Mouse (Mus musculus) neural tube, embryonic 11.5 days (tissue): Measurements from ENCODE around the gene Slc35b2. TPM values are rescaled to one million over a fixed set of nuclear protein-coding genes. Genes with fewer than 3 reads are reported as not detected.

Experiments
- ATAC-seq: fragments of 200-750 bp; cut with Nextera tagmentation; 2 replicates; pipeline ENCODE4 v1.8.0; 2017; ENCODE audit warnings: moderate number of reproducible peaks, mild to moderate bottlenecking, moderate TSS enrichment, moderate library complexity; ENCODE audit not compliant: insufficient read depth, low FRiP score, low TSS enrichment
- DNase-seq: peaks from one replicate; pipeline ENCODE4 v3.0.0-alpha.2; 2015; ENCODE audit warnings: low spot score
- H3K27ac ChIP-seq: fragments of 300-500 bp; sonication (generic); 2 replicates; pipeline ENCODE4 v1.5.1; 2014; ENCODE audit warnings: low read depth, mild to moderate bottlenecking, low read length
- H3K27me3 ChIP-seq: fragments of 300-500 bp; sonication (generic); 2 replicates; pipeline ENCODE4 v1.6.1; 2014; ENCODE audit warnings: mild to moderate bottlenecking, low read length, mixed read lengths; ENCODE audit not compliant: control insufficient read depth, insufficient read depth
- H3K36me3 ChIP-seq: fragments of 300-500 bp; sonication (generic); 2 replicates; pipeline ENCODE4 v1.6.1; 2014; ENCODE audit warnings: mild to moderate bottlenecking, low read length, moderate library complexity, mixed read lengths; ENCODE audit not compliant: control insufficient read depth, insufficient read depth
- H3K4me1 ChIP-seq: fragments of 300-500 bp; sonication (generic); 2 replicates; pipeline ENCODE4 v1.6.1; 2014; ENCODE audit warnings: low read length, mixed read lengths; ENCODE audit not compliant: control insufficient read depth, insufficient read depth
- H3K4me2 ChIP-seq: fragments of 300-500 bp; sonication (generic); 2 replicates; pipeline ENCODE4 v1.6.1; 2014; ENCODE audit warnings: low read depth, mild to moderate bottlenecking, moderate library complexity
- H3K4me3 ChIP-seq: fragments of 300-500 bp; sonication (generic); 2 replicates; pipeline ENCODE4 v1.5.1; 2014; ENCODE audit warnings: low read depth, low read length
- H3K9ac ChIP-seq: fragments of 300-500 bp; sonication (generic); 2 replicates; pipeline ENCODE4 v1.6.1; 2014; ENCODE audit warnings: mild to moderate bottlenecking, low read length
- H3K9me3 ChIP-seq: fragments of 300-500 bp; sonication (generic); 2 replicates; pipeline ENCODE4 v1.6.1; 2016; ENCODE audit warnings: low read length; ENCODE audit not compliant: control insufficient read depth
- WGBS: fragments of 180-500 bp; shearing (Covaris S2); extraction: QIAGEN DNeasy Blood & Tissue Kit; methylation state at CpG from one replicate; pipeline ENCODE4 v1.1.7; 2014; 5-methylcytosine and 5-hydroxymethylcytosine counted together
- polyA plus RNA-seq: library from polyadenylated mRNA; unstranded; fragments of >200 nt; fragmentation: Nextera tagmentation; extraction: Ambion mirVana; gene quantifications from 2 replicates; pipeline ENCODE4 v1.2.1, GENCODE M21; 2014

Slc35b2 gene
- polyA plus RNA-seq, 1 experiment from 2014 or later: 106 TPM

DNA sequence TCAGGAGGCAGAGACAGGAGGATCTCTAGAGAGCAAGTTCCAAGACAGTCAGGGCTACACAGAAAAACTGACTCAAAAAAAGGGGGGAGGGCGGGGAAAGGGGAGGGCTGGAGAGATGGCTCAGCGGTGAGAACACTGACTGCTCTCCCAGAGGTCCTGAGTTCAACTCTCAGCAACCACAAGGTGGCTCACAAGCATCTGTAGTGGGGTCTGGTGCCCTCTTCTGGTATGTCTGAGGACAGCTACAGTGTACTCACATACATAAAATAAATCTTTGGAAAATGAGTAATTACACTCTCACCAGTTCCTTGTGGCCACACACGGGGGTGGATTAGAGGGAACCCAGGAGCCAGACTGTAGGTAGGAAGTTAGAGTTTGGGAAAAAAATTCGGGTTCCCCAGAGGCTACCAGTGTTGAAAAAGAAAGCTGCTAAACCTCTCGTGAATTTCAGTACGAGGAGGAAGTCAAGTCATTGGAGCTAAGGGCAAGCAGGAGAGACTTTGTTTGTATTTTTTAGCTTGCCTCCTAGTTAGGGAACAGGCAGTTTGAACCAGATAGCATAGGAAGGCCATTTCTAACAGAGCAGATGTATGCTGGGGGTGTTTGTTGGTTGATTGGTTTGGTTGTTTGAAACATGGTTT, 19.2 kb downstream of the Slc35b2 start:
- DNase-seq: no peak
- Histone ChIP-seq H3K9ac (no peak overlapping the region), H3K4me1 (peaks cover 8% of the 10 kb centered on the region; the same call in 1 of the 2 replicates), H3K27ac (no peak overlapping the region), H3K4me2 (no peak overlapping the region), H3K9me3 (no peaks in the 10 kb centered on the region), H3K27me3 (no peaks in the 10 kb centered on the region), H3K4me3 (no peak overlapping the region), H3K36me3 (no peaks in the 10 kb centered on the region)
- WGBS: 75% methylated on average over 6 of the region's 6 CpGs
- no peak for ATAC-seq

DNA sequence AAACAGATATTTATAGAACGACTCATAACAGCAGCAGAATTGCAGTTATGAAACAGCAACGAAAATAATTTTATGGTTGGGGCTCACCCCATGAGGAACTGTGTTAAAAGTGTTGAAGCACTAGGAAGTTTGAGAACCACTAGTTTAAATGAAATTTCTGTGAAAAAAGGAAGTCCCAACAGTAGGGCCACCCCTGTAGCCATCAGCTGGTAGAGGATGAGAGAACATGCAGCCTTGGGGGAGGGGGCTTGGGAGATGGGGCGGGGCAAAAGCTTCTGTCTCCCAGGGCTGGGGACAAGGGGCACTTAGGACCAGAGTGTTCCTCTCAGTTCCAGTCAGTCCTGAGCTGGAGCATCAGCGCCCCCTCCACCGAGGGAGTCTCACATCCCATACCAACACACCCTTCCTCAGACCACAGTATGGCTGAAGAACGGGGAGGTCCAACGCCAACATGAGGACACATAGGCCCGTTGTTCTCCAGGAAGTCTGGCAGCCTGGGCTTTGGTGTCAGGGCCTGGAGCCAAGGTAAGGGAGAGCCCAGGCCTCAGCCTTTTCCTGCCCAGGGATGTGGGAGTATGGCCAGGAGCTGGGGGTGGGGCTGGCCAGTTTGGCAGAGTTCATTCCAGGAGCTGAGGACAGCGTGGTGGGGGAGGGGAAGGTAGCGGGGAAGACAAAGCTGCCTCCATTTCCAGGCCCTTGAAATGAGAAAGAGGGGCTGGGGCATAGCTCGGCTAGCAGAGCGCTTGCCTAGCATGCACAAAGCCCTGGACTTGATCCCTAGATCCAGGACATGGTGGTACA, 20.6 kb downstream of the Slc35b2 start:
- Histone ChIP-seq H3K9me3 (no peaks in the 10 kb centered on the region), H3K4me3 (no peak overlapping the region), H3K27ac (0 out of 2 replicates have a peak overlapping the region, but pooled peaks have one; percentile 34), H3K36me3 (no peaks in the 10 kb centered on the region), H3K27me3 (no peaks in the 10 kb centered on the region), H3K9ac (no peak overlapping the region), H3K4me2 (no peak overlapping the region), H3K4me1 (peaks cover 8% of the 10 kb centered on the region; the same call in 1 of the 2 replicates)
- 43% methylated on average over 12 of the region's 12 CpGs for whole genome bisulfite sequencing
- DNase-seq (no peak), ATAC-seq (peak; percentile 14; the same call in 1 of the 2 replicates)

DNA sequence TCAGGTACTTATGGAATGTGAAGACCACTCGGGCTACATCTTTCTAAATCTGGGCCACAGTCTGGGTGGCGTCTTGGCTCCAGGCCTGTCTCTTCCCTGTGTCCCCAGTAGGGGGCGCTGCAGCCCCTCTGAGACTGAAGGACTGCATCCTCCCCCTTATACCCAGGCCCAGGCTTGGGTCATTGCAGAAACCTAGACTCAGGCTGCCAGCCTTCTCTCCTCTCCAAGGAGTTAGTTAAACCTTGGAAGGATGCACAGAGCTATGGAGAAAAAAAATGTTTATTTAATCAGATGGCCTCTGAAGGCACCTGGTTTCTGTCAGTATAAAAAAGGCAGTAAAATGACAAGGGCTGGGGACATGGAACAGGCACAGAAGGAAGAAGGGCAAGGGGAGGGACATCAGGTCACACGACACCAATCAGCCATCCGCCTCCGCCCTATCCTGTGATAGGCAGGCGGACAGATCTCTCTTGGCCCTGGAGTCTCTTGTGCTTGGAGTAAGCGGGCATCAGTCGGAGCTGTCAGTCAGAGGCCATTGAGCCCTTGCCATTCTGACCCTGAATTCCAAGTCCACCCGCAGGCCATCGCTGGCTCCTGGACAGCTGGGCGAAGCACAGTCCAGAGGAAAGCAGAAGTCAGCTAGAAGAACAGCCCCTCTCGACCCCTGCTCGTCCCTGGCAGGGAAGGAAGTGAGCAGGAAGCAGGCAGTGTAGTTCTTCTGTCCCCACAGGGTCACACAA, 21.4 kb downstream of the Slc35b2 start:
- ATAC-seq (peak; percentile 55), DNase-seq (peak; percentile 81)
- no peak overlapping the region for H3K4me2 ChIP-seq
- H3K4me3 ChIP-seq: no peak overlapping the region
- H3K9ac ChIP-seq: no peak overlapping the region
- H3K27me3 ChIP-seq: no peaks in the 10 kb centered on the region
- H3K36me3 ChIP-seq: no peaks in the 10 kb centered on the region
- H3K4me1 ChIP-seq: peaks cover 8% of the 10 kb centered on the region; the same call in 1 of the 2 replicates
- H3K9me3 ChIP-seq: no peaks in the 10 kb centered on the region
- H3K27ac ChIP-seq: peak overlapping the region; percentile 34; the same call in 1 of the 2 replicates
- WGBS: 33% methylated on average over 14 of the region's 14 CpGs

DNA sequence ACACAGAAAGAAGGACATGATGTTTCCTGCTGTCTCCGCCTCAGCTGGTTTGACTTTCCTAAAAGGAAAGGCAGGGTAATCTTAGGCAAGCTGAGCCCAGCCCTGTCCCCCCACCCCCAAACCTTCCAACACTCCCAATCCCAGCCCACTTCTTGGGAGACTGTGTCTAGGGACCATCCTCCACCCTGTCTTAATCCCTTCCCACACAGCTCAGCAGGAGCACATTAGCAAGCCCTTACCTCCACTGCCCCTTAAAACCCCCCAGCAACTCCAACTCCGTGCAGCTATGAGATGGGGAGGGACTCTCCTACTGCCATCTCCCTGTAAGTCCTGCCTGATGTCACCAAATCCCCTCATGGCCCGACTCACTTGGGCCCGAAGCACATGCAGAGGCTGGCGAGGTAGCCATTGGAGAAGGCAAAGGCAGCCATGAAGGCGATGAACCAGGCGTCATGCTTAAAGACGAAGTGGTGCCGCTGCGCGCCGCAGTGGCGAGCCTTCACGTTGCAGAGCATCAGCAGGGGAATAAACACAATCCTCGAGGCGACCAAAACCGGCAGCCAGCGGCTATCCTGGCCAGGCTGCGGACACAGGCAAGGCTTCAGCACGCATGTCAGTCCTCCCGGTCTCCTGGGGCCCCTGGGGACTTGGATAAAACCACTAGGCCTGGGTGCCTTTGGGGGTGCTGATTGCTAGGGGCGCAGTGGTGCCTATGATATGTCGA, 22.2 kb downstream of the Slc35b2 start:
- Histone ChIP-seq H3K4me1 (peaks cover 8% of the 10 kb centered on the region; the same call in 1 of the 2 replicates), H3K27me3 (no peaks in the 10 kb centered on the region), H3K36me3 (no peaks in the 10 kb centered on the region), H3K27ac (peak overlapping the region; percentile 34; the same call in 1 of the 2 replicates), H3K9me3 (no peaks in the 10 kb centered on the region), H3K4me3 (no peak overlapping the region), H3K4me2 (no peak overlapping the region), H3K9ac (no peak overlapping the region)
- no peak for DNase-seq
- ATAC-seq: no peak
- 76% methylated on average over 23 of the region's 23 CpGs for WGBS

DNA sequence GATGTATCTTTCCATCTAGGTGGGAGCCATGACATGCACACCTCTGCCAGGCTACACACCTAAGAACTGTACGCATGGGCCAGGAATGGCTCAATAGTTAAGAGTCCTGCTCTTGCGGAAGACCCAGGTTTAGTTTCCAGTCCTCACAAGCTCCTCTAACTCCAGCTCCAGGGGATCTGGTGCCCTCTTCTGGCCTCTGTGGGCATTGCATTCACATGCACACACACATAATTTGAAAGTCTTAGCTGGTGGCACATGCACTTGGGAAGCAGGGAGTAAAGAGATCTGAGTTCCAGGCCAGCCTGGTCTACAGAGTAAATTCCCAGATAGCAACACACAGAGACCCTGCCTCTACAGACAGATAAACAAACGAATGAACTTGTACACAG, 22.8 kb downstream of the Slc35b2 start:
- no peak for DNase-seq
- H3K4me3 ChIP-seq: no peak overlapping the region
- H3K9me3 ChIP-seq: no peaks in the 10 kb centered on the region
- H3K36me3 ChIP-seq: no peaks in the 10 kb centered on the region
- H3K4me2 ChIP-seq: no peak overlapping the region
- no peak for ATAC-seq
- H3K27me3 ChIP-seq: no peaks in the 10 kb centered on the region
- no peak overlapping the region for H3K27ac ChIP-seq
- no peak overlapping the region for H3K9ac ChIP-seq
- H3K4me1 ChIP-seq: peaks cover 5% of the 10 kb centered on the region; the same call in 1 of the 2 replicates
- WGBS: 94% methylated on average over 3 of the region's 3 CpGs

DNA sequence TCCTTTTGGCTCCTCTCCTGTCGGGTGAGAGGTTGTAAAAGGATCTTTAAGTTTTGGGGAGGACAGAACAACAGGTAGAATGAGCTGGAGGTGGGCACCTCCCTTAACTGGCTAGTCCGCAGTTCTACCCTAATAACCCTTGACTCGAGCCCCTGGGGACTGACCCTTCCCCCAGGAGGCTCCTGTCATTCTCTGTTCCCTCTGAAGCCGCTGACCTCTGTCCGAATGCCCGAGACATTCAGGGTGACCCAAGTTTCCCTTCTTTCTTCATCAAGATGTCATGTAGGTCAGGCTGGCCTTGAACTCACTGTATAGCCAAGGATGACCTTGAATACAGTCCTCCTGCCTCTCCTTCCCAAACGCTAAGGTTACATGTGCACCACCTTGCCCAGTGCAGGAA, 24.7 kb downstream of the Slc35b2 start:
- no peak overlapping the region for H3K4me2 ChIP-seq
- ATAC-seq (no peak), DNase-seq (no peak)
- no peaks in the 10 kb centered on the region for H3K9me3 ChIP-seq
- H3K4me1 ChIP-seq: peaks cover 5% of the 10 kb centered on the region
- H3K36me3 ChIP-seq: no peaks in the 10 kb centered on the region
- H3K27ac ChIP-seq: no peak overlapping the region
- H3K9ac ChIP-seq: no peak overlapping the region
- H3K4me3 ChIP-seq: no peak overlapping the region
- WGBS: 82% methylated on average over 7 of the region's 7 CpGs
- H3K27me3 ChIP-seq: no peaks in the 10 kb centered on the region

DNA sequence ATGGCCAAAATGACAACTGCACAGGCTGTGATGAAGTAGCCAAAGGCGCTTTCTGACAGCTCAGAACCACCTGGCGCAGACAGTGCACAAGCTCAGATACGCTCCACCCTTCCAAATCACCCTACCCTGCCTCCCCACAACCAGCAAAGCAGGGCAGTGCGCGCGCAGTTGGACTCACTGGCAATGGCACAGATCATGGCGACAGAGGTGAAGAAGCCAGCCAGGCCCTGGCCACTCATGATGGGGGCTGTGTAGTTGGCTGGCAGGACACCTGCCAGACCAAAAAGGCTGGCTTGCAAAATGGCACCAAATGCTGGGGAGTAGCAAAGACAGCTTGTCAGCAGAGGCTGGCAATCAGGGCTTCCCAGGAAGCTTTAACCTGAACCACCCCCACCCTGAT, 25.6 kb downstream of the Slc35b2 start:
- Histone ChIP-seq H3K4me1 (peaks cover 5% of the 10 kb centered on the region), H3K27me3 (no peaks in the 10 kb centered on the region), H3K27ac (no peak overlapping the region), H3K36me3 (no peaks in the 10 kb centered on the region), H3K4me3 (no peak overlapping the region), H3K4me2 (no peak overlapping the region), H3K9me3 (no peaks in the 10 kb centered on the region), H3K9ac (no peak overlapping the region)
- ATAC-seq (no peak), DNase-seq (no peak)
- WGBS: 93% methylated on average over 7 of the region's 7 CpGs

DNA sequence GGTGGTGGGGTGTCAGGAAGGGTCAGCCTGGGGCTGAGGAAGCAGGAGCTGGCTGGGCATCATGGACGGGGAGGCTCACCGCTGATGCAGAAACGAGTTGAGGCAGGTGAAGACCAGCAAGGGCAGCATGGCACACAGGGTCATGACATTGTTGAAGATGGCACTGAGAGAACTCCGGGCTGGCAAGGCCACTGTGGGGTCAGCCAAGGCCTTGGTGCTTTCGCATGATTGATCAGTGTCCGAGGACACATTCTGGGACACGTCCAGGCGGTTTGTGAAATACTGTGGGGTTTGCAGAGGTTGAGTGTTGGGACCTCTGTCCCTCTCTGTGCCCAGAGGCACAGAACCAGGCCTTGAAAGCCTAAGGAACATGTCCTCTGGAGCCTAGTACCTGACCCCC, 26.2 kb downstream of the Slc35b2 start:
- Histone ChIP-seq H3K27me3 (no peaks in the 10 kb centered on the region; the same call in 1 of the 2 replicates), H3K27ac (no peak overlapping the region), H3K4me1 (peaks cover 6% of the 10 kb centered on the region), H3K4me2 (no peak overlapping the region), H3K4me3 (no peak overlapping the region), H3K36me3 (no peaks in the 10 kb centered on the region), H3K9ac (no peak overlapping the region), H3K9me3 (no peaks in the 10 kb centered on the region)
- ATAC-seq: no peak
- DNase-seq: no peak
- WGBS: 90% methylated on average over 8 of the region's 8 CpGs
